Mouse (Mus musculus): ENCODE measurements around the gene Adcy1. TPM values are rescaled to one million over a fixed set of nuclear protein-coding genes. Genes with fewer than 3 reads are reported as not detected.

Gene Adcy1
- polyA plus RNA-seq, 1 experiment from 2014 or later: 0.54 TPM

DNA sequence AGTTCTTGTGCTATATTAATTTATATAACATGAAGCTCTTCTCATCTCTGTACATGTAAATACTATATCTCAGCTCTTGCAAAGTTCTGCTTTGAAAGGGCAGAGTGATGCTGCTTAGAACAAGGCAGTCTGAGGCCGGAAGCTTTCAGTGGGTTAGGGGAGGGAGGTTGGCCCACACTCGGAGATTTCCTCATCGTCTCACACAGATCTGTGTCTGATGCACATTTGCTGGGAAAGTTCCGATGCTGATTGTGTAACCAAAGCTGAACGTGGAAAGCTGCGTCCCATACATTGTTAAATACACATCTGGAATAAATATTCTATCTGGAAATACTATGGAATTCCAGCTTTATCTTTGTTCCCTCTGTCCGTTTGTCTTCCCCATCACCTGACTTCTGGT lies 138.9 kb downstream of the Adcy1 start:
- no peak overlapping the region for H3K27ac ChIP-seq (ENCODE audit: low read depth)
- no peak overlapping the region for H3K4me3 ChIP-seq (ENCODE audit: low read depth, low read length)
- 51% methylated on average over 7 of the region's 7 CpGs for WGBS (ENCODE audit: insufficient replicate concordance)
- ATAC-seq (peak; percentile 3), DNase-seq (peak; percentile 56)
- H3K9ac ChIP-seq (replicated peaks): no peak overlapping the region
- no peaks in the 10 kb centered on the region for H3K9me3 ChIP-seq (ENCODE audit: low read length)
- H3K36me3 ChIP-seq (replicated peaks; ENCODE audit: insufficient read depth, low read length): no peaks in the 10 kb centered on the region
- no peak overlapping the region for H3K4me2 ChIP-seq (ENCODE audit: low read depth, low read length)
- H3K4me1 ChIP-seq (ENCODE audit: insufficient read depth): no peaks in the 10 kb centered on the region
- no peaks in the 10 kb centered on the region for H3K27me3 ChIP-seq (ENCODE audit: insufficient read depth, low read length)
- TF ChIP-seq CTCF (IDR thresholded peaks at IDR 0.05; ENCODE audit: low read depth): no peak
- 0 out of 2 replicates have a peak, but pooled peaks have one; percentile 7 for TF ChIP-seq EP300 (IDR thresholded peaks at IDR 0.05; ENCODE audit: low read depth)

DNA sequence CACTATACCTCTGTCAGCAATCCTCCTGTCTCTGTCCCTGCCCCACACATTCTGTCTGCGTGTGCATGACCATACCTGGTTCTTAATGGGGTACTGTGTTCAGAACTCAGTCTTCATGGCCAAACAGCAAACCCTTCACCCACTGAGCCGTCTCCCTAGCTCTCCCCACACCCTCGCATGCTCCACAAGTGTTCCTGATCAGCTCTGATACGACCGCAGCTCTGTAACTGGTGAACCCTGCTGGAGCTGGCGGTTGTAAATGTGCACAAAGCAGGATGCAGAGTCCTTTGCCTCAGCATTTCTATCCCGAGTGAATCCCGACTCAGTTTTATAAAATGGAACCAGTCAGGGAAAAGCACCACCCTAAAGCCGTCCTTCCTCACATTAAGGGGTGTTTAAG lies 140.6 kb downstream of the Adcy1 start:
- no peaks in the 10 kb centered on the region for H3K9me3 ChIP-seq (ENCODE audit: low read length)
- no peak overlapping the region for H3K4me2 ChIP-seq (ENCODE audit: low read depth, low read length)
- TF ChIP-seq CTCF (IDR thresholded peaks at IDR 0.05; ENCODE audit: low read depth) (no peak), EP300 (IDR thresholded peaks at IDR 0.05; ENCODE audit: low read depth) (no peak)
- no peak overlapping the region for H3K4me3 ChIP-seq (ENCODE audit: low read depth, low read length)
- DNase-seq (peak; percentile 67), ATAC-seq (peak; percentile 5)
- WGBS (ENCODE audit: insufficient replicate concordance): 66% methylated on average over 9 of the region's 9 CpGs
- no peaks in the 10 kb centered on the region for H3K36me3 ChIP-seq (replicated peaks; ENCODE audit: insufficient read depth, low read length)
- H3K27me3 ChIP-seq (ENCODE audit: insufficient read depth, low read length): no peaks in the 10 kb centered on the region
- peak overlapping the region; percentile 30; the same call in 1 of the 2 replicates for H3K27ac ChIP-seq (ENCODE audit: low read depth)
- no peak overlapping the region for H3K9ac ChIP-seq (replicated peaks)
- H3K4me1 ChIP-seq (ENCODE audit: insufficient read depth): no peaks in the 10 kb centered on the region

DNA sequence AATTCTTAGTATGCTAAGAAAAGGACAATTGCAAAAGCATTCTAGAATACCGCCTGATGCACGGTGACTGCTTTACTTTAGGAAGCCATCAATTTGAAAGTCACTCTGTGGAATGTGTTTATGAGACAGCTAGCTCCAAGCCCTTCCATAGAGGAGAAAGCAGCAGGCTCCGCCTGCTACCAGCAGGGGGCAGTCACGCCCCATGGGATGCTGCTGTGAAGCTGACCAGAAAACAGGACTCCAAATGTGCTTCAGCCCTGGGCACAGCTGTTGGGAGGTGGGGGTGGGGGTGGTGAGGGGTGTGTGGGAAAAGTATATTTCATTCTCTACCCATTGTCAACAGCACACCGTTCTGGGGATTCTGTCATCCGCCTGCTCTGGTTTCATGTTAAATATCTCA lies 147.1 kb downstream of the Adcy1 start:
- ATAC-seq (peak; percentile 48), DNase-seq (peak; percentile 73)
- TF ChIP-seq CTCF (IDR thresholded peaks at IDR 0.05; ENCODE audit: low read depth): peak; percentile 84
- TF ChIP-seq EP300 (IDR thresholded peaks at IDR 0.05; ENCODE audit: low read depth): no peak
- Histone ChIP-seq H3K9ac (replicated peaks) (no peak overlapping the region), H3K27ac (ENCODE audit: low read depth) (no peak overlapping the region), H3K4me1 (ENCODE audit: insufficient read depth) (no peaks in the 10 kb centered on the region), H3K27me3 (ENCODE audit: insufficient read depth, low read length) (peaks cover 35% of the 10 kb centered on the region), H3K4me2 (ENCODE audit: low read depth, low read length) (no peak overlapping the region), H3K9me3 (ENCODE audit: low read length) (no peaks in the 10 kb centered on the region), H3K36me3 (replicated peaks; ENCODE audit: insufficient read depth, low read length) (no peaks in the 10 kb centered on the region), H3K4me3 (ENCODE audit: low read depth, low read length) (no peak overlapping the region)
- 17% methylated on average over 6 of the region's 6 CpGs for WGBS (ENCODE audit: insufficient replicate concordance)

DNA sequence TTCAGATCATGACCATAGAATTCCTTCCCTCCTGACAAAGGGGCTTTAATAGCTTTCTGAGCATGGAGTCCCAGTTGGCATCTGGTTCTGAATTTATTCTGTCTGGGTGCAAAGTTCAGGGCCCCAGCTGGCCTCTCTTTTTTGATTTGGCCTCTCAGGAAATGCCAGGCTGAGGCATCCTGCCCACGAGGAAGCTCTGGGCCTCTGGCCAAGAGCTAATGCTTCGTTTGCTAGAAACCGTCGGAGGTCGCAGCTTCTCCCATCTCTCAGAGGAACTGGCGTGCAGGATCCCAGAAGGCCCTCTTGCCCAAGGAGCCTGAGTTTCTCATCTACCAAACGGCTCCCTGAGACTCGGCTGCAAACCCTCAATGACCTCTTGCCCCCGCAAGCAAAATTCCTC lies 147.9 kb downstream of the Adcy1 start:
- no peak for DNase-seq
- H3K36me3 ChIP-seq (replicated peaks; ENCODE audit: insufficient read depth, low read length): no peaks in the 10 kb centered on the region
- H3K4me2 ChIP-seq (ENCODE audit: low read depth, low read length): peak overlapping the region; percentile 40
- 22% methylated on average over 9 of the region's 9 CpGs for WGBS (ENCODE audit: insufficient replicate concordance)
- no peaks in the 10 kb centered on the region for H3K9me3 ChIP-seq (ENCODE audit: low read length)
- no peak for ATAC-seq
- TF ChIP-seq CTCF (IDR thresholded peaks at IDR 0.05; ENCODE audit: low read depth) (no peak), EP300 (IDR thresholded peaks at IDR 0.05; ENCODE audit: low read depth) (no peak)
- peaks cover 39% of the 10 kb centered on the region for H3K27me3 ChIP-seq (ENCODE audit: insufficient read depth, low read length)
- H3K4me3 ChIP-seq (ENCODE audit: low read depth, low read length): no peak overlapping the region
- H3K9ac ChIP-seq (replicated peaks): no peak overlapping the region
- no peaks in the 10 kb centered on the region for H3K4me1 ChIP-seq (ENCODE audit: insufficient read depth)
- no peak overlapping the region for H3K27ac ChIP-seq (ENCODE audit: low read depth)

DNA sequence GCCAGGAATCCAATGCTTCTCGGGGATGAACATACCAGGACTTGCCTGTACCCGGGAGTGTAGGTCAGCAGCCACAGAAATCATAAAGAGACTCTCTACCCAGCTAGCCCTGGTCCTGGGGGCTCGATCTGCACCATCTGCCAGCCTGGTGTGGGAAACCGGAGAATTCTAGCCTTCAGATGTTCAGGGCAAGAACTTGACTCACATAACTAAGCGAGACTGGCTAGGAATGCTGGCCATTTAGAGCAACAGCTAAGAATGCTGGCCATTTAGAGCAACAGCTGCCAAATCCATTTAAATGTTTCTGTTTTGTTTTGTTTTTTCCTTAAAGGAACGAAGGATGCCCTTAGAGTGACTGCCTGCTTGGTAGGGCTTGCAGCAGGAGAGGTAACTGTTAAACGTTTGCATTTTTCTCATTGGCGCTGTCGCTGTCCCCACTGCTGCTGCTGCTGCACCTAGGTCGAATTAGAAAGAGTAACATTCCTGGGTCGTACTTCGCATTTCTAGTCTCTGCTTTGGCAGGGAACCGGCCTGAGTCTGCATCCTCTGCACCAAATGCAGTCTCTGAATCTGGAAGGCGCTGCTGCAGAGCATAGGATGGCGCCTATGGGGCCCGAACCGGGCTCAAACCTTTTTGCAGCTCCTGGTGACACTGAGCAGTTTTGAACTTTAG lies 149.0 kb downstream of the Adcy1 start:
- TF ChIP-seq CTCF (IDR thresholded peaks at IDR 0.05; ENCODE audit: low read depth) (no peak), EP300 (IDR thresholded peaks at IDR 0.05; ENCODE audit: low read depth) (no peak)
- no peak overlapping the region for H3K27ac ChIP-seq (ENCODE audit: low read depth)
- peaks cover 39% of the 10 kb centered on the region for H3K27me3 ChIP-seq (ENCODE audit: insufficient read depth, low read length)
- DNase-seq: no peak
- 0 out of 2 replicates have a peak overlapping the region, but pooled peaks have one; percentile 11 for H3K4me2 ChIP-seq (ENCODE audit: low read depth, low read length)
- ATAC-seq: no peak
- peak overlapping the region; percentile 45; the same call in 1 of the 2 replicates for H3K4me3 ChIP-seq (ENCODE audit: low read depth, low read length)
- no peaks in the 10 kb centered on the region for H3K4me1 ChIP-seq (ENCODE audit: insufficient read depth)
- 20% methylated on average over 17 of the region's 17 CpGs for WGBS (ENCODE audit: insufficient replicate concordance)
- H3K9me3 ChIP-seq (ENCODE audit: low read length): no peaks in the 10 kb centered on the region
- no peak overlapping the region for H3K9ac ChIP-seq (replicated peaks)
- no peaks in the 10 kb centered on the region for H3K36me3 ChIP-seq (replicated peaks; ENCODE audit: insufficient read depth, low read length)

DNA sequence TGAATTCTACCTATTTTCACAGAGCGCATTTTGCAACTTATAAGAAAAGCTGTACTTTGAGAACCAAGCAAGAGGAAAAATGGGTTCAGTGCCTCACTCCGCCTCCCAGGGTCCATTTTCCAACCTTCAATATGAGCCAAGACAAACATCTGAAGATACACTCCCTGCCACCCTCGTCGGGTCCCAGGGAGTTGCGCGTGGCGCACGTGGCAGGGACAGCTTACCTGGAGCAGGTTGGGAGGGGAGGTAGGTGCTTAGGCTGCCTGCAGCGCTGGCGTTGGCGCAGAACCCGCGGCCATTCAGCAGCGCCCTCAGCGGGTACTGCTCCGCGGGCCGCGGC lies 149.8 kb downstream of the Adcy1 start:
- H3K4me2 ChIP-seq (ENCODE audit: low read depth, low read length): peak overlapping the region; percentile 62
- no peaks in the 10 kb centered on the region for H3K9me3 ChIP-seq (ENCODE audit: low read length)
- H3K27ac ChIP-seq (ENCODE audit: low read depth): no peak overlapping the region
- peak; percentile 5; the same call in 1 of the 2 replicates for ATAC-seq
- peak overlapping the region; percentile 45 for H3K4me3 ChIP-seq (ENCODE audit: low read depth, low read length)
- H3K27me3 ChIP-seq (ENCODE audit: insufficient read depth, low read length): peaks cover 39% of the 10 kb centered on the region
- no peak overlapping the region; the same call in 1 of the 2 replicates for H3K9ac ChIP-seq (replicated peaks)
- DNase-seq: no peak
- H3K36me3 ChIP-seq (replicated peaks; ENCODE audit: insufficient read depth, low read length): no peaks in the 10 kb centered on the region
- no peaks in the 10 kb centered on the region for H3K4me1 ChIP-seq (ENCODE audit: insufficient read depth)
- TF ChIP-seq EP300 (IDR thresholded peaks at IDR 0.05; ENCODE audit: low read depth) (no peak), CTCF (IDR thresholded peaks at IDR 0.05; ENCODE audit: low read depth) (no peak)
- 3% methylated on average over 17 of the region's 19 CpGs for WGBS (ENCODE audit: insufficient replicate concordance)
